Mouse (Mus musculus) limb, embryonic 15.5 days (tissue): ENCODE measurements at regions not wholly inside any gene's neighbourhood (a gene's known extent, or its start where the extent isn't known, plus 50 kb on each side); places are given as distances from the start of the nearest gene placed in this dataset.

Source experiments
- ATAC-seq: fragments of 200-750 bp; cut with Nextera tagmentation; 2 replicates; pipeline ENCODE4 v1.8.0; 2017; ENCODE audit warnings: low read depth, moderate TSS enrichment; ENCODE audit not compliant: insufficient number of reproducible peaks, low FRiP score, low TSS enrichment
- H3K27ac ChIP-seq: fragments of 300-500 bp; sonication (generic); 2 replicates; pipeline ENCODE4 v1.5.1; 2015; ENCODE audit warnings: moderate library complexity, mild to moderate bottlenecking, inconsistent platforms
- H3K27me3 ChIP-seq: fragments of 300-500 bp; sonication (generic); 2 replicates; pipeline ENCODE4 v1.6.1; 2015; ENCODE audit warnings: inconsistent platforms
- H3K36me3 ChIP-seq: fragments of 300-500 bp; sonication (generic); 2 replicates; pipeline ENCODE4 v1.6.1; 2015; ENCODE audit warnings: inconsistent platforms
- H3K4me1 ChIP-seq: fragments of 300-500 bp; sonication (generic); 2 replicates; pipeline ENCODE4 v1.6.1; 2015; ENCODE audit warnings: inconsistent platforms
- H3K4me2 ChIP-seq: fragments of 300-500 bp; sonication (generic); 2 replicates; pipeline ENCODE4 v1.6.1; 2015; ENCODE audit warnings: mild to moderate bottlenecking, inconsistent platforms
- H3K4me3 ChIP-seq: fragments of 300-500 bp; sonication (generic); 2 replicates; pipeline ENCODE4 v1.5.1; 2015; ENCODE audit warnings: mild to moderate bottlenecking, inconsistent platforms
- H3K9ac ChIP-seq: fragments of 300-500 bp; sonication (generic); 2 replicates; pipeline ENCODE4 v1.6.1; 2015; ENCODE audit warnings: inconsistent platforms
- H3K9me3 ChIP-seq: fragments of 300-500 bp; sonication (generic); 2 replicates; pipeline ENCODE4 v1.6.1; 2016; ENCODE audit warnings: inconsistent platforms
- WGBS: fragments of 180-500 bp; shearing (Covaris S2); methylation state at CpG from one replicate; pipeline ENCODE4 v1.1.7; 2015; 5-methylcytosine and 5-hydroxymethylcytosine counted together

- Histone ChIP-seq H3K27me3 (no peaks in the 10 kb centered on the region), H3K27ac (no peak overlapping the region), H3K4me2 (no peak overlapping the region), H3K9me3 (no peaks in the 10 kb centered on the region), H3K4me3 (no peak overlapping the region), H3K36me3 (no peaks in the 10 kb centered on the region), H3K4me1 (no peaks in the 10 kb centered on the region), H3K9ac (no peak overlapping the region)
- 41% methylated on average over 3 of the region's 3 CpGs for WGBS
- ATAC-seq: no peak
Measured at GRCm38 (mm10) chr7:116808475-116808874, 304.3 kb downstream of the Nucb2 start.

- Histone ChIP-seq H3K4me2 (no peak overlapping the region), H3K36me3 (no peaks in the 10 kb centered on the region), H3K4me1 (no peaks in the 10 kb centered on the region), H3K9me3 (no peaks in the 10 kb centered on the region), H3K27ac (no peak overlapping the region), H3K27me3 (no peaks in the 10 kb centered on the region), H3K9ac (no peak overlapping the region), H3K4me3 (no peak overlapping the region)
- ATAC-seq: no peak
- 93% methylated on average over 2 of the region's 2 CpGs for WGBS
Measured at GRCm38 (mm10) chr7:116816494-116816893, 312.3 kb downstream of the Nucb2 start.

- H3K27me3 ChIP-seq: no peaks in the 10 kb centered on the region
- H3K4me2 ChIP-seq: no peak overlapping the region
- H3K36me3 ChIP-seq: no peaks in the 10 kb centered on the region
- no peak for ATAC-seq
- H3K27ac ChIP-seq: no peak overlapping the region
- H3K9ac ChIP-seq: no peak overlapping the region
- no peak overlapping the region for H3K4me3 ChIP-seq
- 83% methylated on average over 7 of the region's 7 CpGs for WGBS
- H3K9me3 ChIP-seq: no peaks in the 10 kb centered on the region
- H3K4me1 ChIP-seq: no peaks in the 10 kb centered on the region
Measured at GRCm38 (mm10) chr7:116817991-116818390, 313.8 kb downstream of the Nucb2 start.

- Histone ChIP-seq H3K9ac (no peak overlapping the region), H3K9me3 (no peaks in the 10 kb centered on the region), H3K27ac (no peak overlapping the region), H3K27me3 (no peaks in the 10 kb centered on the region), H3K4me3 (no peak overlapping the region), H3K4me1 (no peaks in the 10 kb centered on the region), H3K4me2 (no peak overlapping the region), H3K36me3 (no peaks in the 10 kb centered on the region)
- 78% methylated on average over 5 of the region's 5 CpGs for WGBS
- ATAC-seq: no peak
Measured at GRCm38 (mm10) chr7:116820613-116821012, 316.4 kb downstream of the Nucb2 start.

GRCm38 (mm10) chr7:116842894-116843293, 338.7 kb downstream of the Nucb2 start:
- Histone ChIP-seq H3K4me1 (no peaks in the 10 kb centered on the region), H3K4me3 (no peak overlapping the region), H3K4me2 (no peak overlapping the region), H3K9ac (no peak overlapping the region), H3K27me3 (no peaks in the 10 kb centered on the region), H3K36me3 (no peaks in the 10 kb centered on the region), H3K9me3 (no peaks in the 10 kb centered on the region), H3K27ac (no peak overlapping the region)
- 19% methylated on average over 3 of the region's 3 CpGs for WGBS
- no peak for ATAC-seq

- WGBS: 70% methylated on average over 17 of the region's 17 CpGs
- H3K4me1 ChIP-seq: no peaks in the 10 kb centered on the region
- no peak overlapping the region for H3K9ac ChIP-seq
- no peaks in the 10 kb centered on the region for H3K27me3 ChIP-seq
- no peak overlapping the region for H3K27ac ChIP-seq
- no peak for ATAC-seq
- no peak overlapping the region for H3K4me3 ChIP-seq
- H3K4me2 ChIP-seq: no peak overlapping the region
- no peaks in the 10 kb centered on the region for H3K36me3 ChIP-seq
- H3K9me3 ChIP-seq: no peaks in the 10 kb centered on the region
Measured at GRCm38 (mm10) chr7:116847846-116848730, 343.9 kb downstream of the Nucb2 start.

- Histone ChIP-seq H3K9me3 (no peaks in the 10 kb centered on the region), H3K4me2 (no peak overlapping the region), H3K4me1 (no peaks in the 10 kb centered on the region), H3K36me3 (no peaks in the 10 kb centered on the region), H3K4me3 (no peak overlapping the region), H3K27me3 (no peaks in the 10 kb centered on the region), H3K27ac (no peak overlapping the region), H3K9ac (no peak overlapping the region)
- ATAC-seq: no peak
- 86% methylated on average over 3 of the region's 3 CpGs for WGBS
Measured at GRCm38 (mm10) chr7:116853351-116853750, 349.2 kb downstream of the Nucb2 start.

GRCm38 (mm10) chr7:116857141-116857540, 353.0 kb downstream of the Nucb2 start:
- no peak for ATAC-seq
- H3K4me3 ChIP-seq: no peak overlapping the region
- 46% methylated on average over 5 of the region's 5 CpGs for WGBS
- no peaks in the 10 kb centered on the region for H3K9me3 ChIP-seq
- H3K4me2 ChIP-seq: no peak overlapping the region
- no peaks in the 10 kb centered on the region for H3K36me3 ChIP-seq
- H3K9ac ChIP-seq: no peak overlapping the region
- no peaks in the 10 kb centered on the region for H3K4me1 ChIP-seq
- no peak overlapping the region for H3K27ac ChIP-seq
- H3K27me3 ChIP-seq: no peaks in the 10 kb centered on the region

- Histone ChIP-seq H3K4me1 (no peaks in the 10 kb centered on the region), H3K27me3 (no peaks in the 10 kb centered on the region), H3K9ac (no peak overlapping the region), H3K4me3 (no peak overlapping the region), H3K27ac (no peak overlapping the region), H3K36me3 (no peaks in the 10 kb centered on the region), H3K9me3 (no peaks in the 10 kb centered on the region), H3K4me2 (no peak overlapping the region)
- WGBS: 51% methylated on average over 4 of the region's 4 CpGs
- ATAC-seq: no peak
Measured at GRCm38 (mm10) chr7:116857744-116858143, 353.6 kb downstream of the Nucb2 start.

- Histone ChIP-seq H3K9ac (no peak overlapping the region), H3K4me3 (no peak overlapping the region), H3K36me3 (no peaks in the 10 kb centered on the region), H3K4me1 (no peaks in the 10 kb centered on the region), H3K4me2 (no peak overlapping the region), H3K27me3 (no peaks in the 10 kb centered on the region), H3K27ac (no peak overlapping the region), H3K9me3 (no peaks in the 10 kb centered on the region)
- WGBS: 26% methylated on average over 5 of the region's 5 CpGs
- ATAC-seq: no peak
Measured at GRCm38 (mm10) chr7:116882268-116882964, 378.2 kb downstream of the Nucb2 start.

GRCm38 (mm10) chr7:116893846-116894245, 389.7 kb downstream of the Nucb2 start:
- Histone ChIP-seq H3K9ac (no peak overlapping the region), H3K4me2 (no peak overlapping the region), H3K36me3 (no peaks in the 10 kb centered on the region), H3K27me3 (no peaks in the 10 kb centered on the region), H3K4me1 (peaks cover 3% of the 10 kb centered on the region; the same call in 1 of the 2 replicates), H3K27ac (no peak overlapping the region), H3K4me3 (no peak overlapping the region), H3K9me3 (no peaks in the 10 kb centered on the region)
- no peak for ATAC-seq
- 21% methylated on average over 6 of the region's 6 CpGs for WGBS

- Histone ChIP-seq H3K9ac (no peak overlapping the region), H3K4me3 (no peak overlapping the region), H3K27ac (no peak overlapping the region), H3K36me3 (no peaks in the 10 kb centered on the region), H3K9me3 (no peaks in the 10 kb centered on the region), H3K4me1 (no peaks in the 10 kb centered on the region), H3K27me3 (no peaks in the 10 kb centered on the region), H3K4me2 (no peak overlapping the region)
- no peak for ATAC-seq
- WGBS: 61% methylated on average over 6 of the region's 6 CpGs
Measured at GRCm38 (mm10) chr7:116915797-116916196, 411.6 kb downstream of the Nucb2 start.
